Mouse (Mus musculus) layer of hippocampus, adult 8-10 months (tissue): Measurements from ENCODE around the gene Chrna1. TPM values are rescaled to one million over a fixed set of nuclear protein-coding genes. Genes with fewer than 3 reads are reported as not detected.

Source experiments
- DNase-seq, 2 experiments: peaks; one replicate each; pipeline ENCODE4 v3.0.0; 2022; ENCODE audit warnings: low spot score in 2 of 2
- total RNA-seq, 4 experiments: library from RNA; stranded (reverse); gene quantifications; 2 replicates each; pipeline ENCODE4 v1.2.4; 2022

The Chrna1 gene
- total RNA-seq, 4 experiments from 2014 or later: 0.24 to 0.60 (median 0.43) TPM

- no peak for DNase-seq
Observed at GRCm38 (mm10) chr2:73521737-73522136, 58.4 kb downstream of the Chrna1 start.

DNA sequence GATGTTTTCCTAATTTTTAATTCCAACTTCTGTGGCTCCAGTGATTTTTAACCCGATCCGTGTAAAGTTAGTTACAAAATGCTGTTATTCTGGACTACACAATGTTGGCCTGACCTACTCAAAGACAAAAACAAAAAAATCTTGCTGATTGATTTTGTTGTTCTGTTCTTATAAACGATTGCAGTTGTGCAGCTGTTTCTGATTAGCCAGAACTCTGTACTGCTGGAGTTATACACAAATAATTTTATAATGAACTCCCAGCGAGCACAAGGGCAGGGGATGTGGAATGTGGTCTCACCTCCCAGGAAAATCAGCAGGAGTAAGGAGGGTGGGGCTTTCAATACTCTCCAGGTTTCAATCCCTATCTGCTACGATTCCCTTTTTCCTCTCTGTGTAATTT is 61.2 kb downstream of the Chrna1 start:
- DNase-seq: no peak

DNA sequence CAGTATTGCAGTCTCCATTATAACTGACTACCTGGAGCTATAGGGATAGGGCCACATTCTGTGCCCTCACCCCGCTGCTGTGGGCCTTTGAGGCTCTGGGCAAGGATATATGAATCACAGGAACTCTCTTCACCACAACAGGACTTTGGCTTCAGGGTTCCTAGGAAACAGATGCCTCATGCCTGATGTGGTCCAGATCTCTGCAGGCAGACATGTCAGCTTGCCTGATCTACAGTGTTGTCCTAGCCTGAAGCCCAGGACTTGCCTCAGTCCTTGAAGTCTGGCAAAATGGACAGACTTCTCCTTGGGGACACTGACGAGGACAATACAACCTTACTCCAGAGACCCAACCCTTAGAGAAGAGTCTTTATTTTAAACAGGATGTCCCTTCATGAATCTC is 61.8 kb downstream of the Chrna1 start:
- DNase-seq: no peak

DNA sequence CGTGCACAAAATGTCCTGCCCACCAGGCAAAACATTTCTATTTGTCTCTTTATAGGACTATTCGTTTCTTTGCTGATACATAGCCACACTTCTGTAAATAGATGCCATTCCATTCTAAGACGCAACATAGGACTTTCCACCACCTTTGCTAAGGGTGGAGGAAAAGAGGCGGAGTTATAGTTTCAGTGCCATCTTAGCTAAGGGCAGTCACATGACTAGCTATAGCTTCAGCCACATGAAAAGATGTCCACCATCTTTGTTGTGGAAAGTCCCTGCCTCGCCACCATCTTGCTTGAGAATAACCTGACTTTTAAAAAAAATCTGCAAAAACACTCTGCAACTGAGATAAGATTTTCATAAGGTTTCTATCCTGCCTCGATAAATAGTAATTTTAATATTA is 66.0 kb downstream of the Chrna1 start:
- no peak for DNase-seq

Other genes starting within 250 kb of the Chrna1 start
- gene Gpr155, start 193.8 kb downstream of the Chrna1 start, total RNA-seq: 10 to 100 TPM; 54.1 to 70.5 (median 58.2) TPM
- gene Wipf1, start 50.6 kb downstream of the Chrna1 start, total RNA-seq: 10 to 100 TPM in 2 of 4 experiments, 1 to 10 TPM in 2; 8.4 to 18.7 (median 13.2) TPM
- 1,000 to 10,000 TPM; 1,425 to 1,608 (median 1,542) TPM for gene Chn1, start 195.0 kb upstream of the Chrna1 start, total RNA-seq